Mouse (Mus musculus) kidney, postnatal 10 days (tissue): Measurements from ENCODE around the gene Cnn2.
A peak's percentile ranks its signal among the peaks of the same experiment; 100 is the strongest.

Source experiments
- DNase-seq: peaks from one replicate; pipeline ENCODE4 v3.0.0; 2021; ENCODE audit warnings: mixed read lengths

The Cnn2 gene

DNA sequence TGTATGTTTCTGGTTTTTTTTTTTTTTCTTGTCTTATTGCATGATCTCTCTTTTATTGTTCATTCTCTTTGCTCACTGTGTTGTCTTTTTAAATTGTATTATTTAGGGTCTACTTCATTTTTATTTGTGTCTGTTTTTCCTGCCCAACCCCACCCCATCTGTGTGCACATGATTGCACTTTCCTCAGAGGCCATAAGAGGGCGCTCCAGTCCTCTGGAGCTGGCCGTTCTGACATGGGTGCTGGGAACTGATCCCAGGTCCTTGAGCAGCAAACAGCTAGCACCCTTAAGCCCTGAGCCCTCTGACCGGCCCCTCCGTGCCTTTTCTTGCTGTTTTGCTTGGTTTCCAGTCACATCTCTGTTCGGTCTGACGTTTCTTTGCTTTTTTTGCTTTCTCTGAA, 3.2 kb downstream of the Cnn2 start:
- DNase-seq: no peak

DNA sequence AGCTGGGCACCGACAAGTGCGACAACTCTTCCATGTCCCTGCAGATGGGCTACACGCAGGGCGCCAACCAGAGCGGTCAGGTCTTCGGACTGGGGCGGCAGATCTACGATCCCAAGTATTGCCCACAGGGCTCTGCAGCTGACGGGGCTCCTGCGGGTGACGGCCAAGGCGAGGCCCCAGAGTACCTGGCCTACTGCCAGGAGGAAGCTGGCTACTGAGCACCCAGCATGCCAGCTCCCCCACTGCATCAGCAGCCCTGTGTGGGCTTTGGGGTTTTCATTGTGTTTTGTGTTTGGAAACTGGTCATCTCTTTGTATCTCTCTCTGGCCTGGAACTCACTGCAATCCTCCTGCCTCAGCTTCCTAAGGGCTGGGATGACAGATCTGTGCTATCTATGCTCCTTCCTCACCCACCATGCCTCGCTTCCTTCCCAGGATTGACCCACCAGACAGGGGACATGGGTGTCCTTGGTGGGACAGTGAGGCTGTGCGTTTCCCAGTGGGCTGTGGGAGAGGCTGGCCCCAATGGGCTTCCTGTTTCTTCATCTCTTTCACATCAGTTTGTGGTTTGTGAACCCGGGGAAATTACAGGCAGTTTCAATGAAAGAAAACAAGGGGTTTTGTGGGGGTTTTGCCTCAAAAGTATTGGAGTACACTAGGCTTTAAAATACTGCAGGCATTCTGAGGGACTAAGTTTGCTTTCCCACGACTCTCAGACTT, 6.2 kb downstream of the Cnn2 start:
- DNase-seq: peak; percentile 71

DNA sequence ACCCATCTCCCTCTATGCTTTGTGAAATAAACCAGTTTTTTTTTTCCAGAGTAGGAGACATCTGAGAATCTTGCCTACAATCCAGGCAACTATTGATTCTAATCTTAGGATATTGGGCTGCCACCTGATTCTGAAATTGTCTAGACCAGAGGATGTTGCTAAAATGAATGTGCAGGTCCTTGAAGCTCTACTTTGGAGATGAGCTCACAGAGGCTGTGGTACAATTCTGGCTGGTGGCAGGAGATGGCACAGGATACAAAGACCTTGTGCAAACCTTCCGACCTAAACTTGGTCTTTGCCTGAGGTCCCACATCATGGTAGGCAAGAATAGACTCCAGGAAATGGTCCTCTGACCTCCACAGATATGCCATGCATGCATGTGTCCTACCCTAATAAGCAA, 7.3 kb downstream of the Cnn2 start:
- DNase-seq: no peak

DNA sequence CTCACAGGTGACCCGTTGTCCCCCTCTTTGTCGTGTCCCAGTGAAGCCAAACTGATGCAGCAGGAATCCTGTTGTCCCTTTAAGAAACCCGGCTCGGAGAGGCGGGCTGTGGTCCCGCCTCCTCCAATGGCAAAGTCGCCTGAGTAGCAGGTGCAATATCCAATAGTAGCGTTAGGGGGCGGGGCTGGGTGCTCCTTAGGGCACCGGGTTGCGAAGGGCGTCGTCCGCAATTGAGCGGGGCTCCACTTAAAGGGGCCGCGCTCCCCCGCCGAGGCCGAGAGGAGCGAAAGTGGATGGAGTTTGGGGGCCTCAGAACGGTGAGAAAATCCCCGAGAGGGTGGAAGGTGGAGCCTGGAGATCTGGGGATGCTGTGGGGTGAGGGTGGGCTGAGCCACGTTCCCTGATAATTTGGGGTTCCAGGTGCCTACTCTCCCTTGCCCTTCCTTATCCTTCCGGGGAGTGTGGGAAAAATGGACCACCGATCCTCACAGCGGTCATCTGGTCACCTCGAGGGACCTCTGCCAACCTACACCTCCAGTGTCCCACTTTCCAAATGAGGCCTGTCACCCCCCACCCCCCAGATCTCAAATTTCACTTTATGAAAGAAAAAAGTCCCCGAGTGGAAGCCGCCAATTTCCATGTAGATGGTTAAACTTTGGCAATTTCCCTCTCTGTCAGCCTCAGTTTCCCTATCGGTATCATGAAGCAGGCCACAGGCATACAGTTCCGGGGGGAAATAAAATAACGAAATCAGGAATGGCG, 8.1 kb downstream of the Cnn2 start, which contains the start of gene Abca7:
Gene Abca7 (plus strand): TSS at position 223 of the 762 bp plus-strand sequence.
- peak; percentile 99 for DNase-seq

DNA sequence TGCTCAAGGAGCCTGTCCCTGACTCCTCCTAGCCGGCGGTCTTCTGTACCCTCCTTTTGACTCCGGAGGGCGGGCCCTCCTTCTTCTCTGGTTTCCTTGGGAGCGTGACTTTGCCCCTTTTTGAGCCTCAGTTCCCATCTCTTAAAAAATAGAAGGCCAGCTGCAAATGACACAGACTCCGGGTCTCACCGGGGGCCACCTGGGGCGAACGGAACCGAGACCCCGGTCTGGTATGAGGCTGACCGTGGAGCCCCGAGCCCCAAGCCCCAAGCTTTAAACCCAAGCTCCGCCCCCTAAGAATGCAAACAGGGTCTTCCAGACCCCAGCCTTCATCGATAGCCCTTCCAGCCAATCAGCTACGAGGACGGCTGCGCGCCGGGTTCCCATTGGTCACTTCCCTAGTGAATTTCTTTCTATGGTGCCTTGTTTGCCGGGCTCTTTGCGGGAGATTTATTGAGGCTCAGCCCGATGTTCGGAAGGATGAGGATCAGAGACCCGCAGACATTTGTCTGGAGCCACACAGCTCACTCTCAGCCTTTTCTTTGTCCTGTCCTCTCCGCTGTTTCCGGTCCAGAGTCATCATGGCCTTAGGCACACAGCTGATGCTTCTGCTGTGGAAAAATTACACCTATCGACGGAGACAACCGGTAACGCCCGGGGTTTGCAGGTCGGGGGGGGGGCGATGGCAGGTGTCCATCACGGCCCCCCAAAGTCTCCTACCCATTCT, 8.8 kb downstream of the Cnn2 start:
- DNase-seq: peak; percentile 82

DNA sequence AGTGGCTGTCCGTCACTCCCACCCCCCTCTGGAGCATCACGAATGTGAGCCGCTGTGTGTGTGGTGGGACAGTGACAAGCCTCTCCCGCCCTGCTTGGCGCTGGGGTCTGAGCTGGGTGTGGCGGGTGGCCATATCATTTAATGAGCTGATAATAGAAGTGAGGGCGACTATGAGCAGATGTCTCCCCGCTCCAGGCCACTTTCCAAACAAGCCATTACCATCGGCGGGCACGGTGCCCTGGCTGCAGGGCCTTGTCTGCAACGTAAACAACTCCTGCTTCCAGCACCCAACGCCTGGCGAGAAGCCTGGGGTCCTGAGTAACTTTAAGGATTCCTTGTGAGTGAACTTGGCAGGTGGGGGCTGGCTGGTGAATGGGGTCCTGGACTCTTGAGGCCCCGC, 9.4 kb downstream of the Cnn2 start:
- DNase-seq: no peak

DNA sequence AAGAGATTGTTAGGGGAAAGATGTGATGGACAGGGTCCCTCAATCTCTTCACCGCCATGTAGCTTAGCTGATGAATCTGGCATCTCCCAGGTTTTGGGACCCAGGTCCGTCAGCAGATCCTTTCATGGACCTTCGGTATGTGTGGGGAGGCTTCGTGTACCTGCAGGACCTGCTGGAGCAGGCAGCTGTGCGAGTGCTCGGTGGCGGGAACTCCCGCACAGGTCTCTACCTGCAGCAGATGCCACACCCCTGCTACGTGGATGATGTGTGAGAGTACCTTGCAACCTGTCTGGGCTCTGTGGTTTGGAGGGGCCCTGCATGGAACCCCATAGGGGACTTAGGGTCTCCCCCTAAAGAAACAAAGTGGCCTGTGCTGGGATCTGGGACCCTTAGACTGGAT, 13.6 kb downstream of the Cnn2 start:
- DNase-seq: no peak

DNA sequence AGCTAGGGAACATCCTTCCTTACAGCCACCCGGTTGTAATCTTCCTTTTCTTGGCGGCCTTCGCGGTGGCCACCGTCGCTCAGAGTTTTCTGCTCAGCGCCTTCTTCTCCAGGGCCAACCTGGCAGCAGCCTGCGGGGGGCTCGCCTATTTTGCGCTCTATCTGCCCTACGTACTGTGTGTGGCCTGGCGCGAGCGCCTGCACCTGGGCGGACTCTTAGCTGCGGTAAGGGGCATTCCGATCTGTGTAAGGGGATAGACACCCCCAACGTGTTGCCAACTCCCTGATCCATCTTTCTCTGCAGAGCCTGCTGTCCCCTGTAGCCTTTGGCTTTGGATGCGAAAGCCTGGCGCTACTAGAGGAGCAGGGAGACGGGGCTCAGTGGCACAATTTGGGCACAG, 14.4 kb downstream of the Cnn2 start:
- DNase-seq: no peak

DNA sequence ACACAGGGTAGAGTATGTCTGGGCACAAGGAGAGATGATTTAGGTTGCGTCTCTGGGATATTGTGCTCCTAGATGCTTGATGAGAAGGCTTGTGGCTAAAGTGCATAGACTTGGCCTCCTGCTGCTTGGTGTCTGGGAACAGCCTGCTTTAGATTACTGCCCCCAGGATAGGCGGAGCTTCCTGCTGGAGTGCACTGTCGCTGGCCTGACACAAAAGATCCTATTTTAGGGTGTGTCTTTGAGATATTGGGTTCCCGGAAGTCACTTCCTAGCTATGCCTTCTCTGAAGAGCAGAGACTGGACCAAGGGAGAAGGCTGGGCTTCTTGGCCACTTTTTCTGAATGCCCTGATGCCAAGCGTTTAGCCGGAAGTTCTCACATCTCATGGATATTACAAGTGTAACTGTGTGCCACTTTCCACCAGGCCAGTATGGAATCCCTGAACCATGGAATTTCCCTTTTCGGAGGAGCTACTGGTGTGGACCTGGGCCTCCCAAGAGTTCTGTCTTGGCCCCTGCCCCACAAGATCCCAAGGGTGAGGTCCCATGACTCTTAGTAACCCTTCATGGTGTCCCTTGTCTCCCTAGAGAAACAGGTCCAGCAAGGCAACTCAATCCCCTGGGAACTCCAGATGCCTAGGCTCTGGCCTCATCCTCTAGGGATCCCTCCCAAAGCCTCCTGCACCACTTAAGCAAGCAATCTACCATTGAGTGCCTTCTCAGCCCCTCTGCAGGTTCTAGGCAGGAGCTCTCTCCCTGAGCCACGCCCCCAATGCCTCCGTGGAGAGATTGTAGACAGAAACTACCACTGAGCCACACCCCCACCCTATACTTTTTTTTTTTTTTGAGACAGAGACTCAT, 15.2 kb downstream of the Cnn2 start:
- peak; percentile 42 for DNase-seq

DNA sequence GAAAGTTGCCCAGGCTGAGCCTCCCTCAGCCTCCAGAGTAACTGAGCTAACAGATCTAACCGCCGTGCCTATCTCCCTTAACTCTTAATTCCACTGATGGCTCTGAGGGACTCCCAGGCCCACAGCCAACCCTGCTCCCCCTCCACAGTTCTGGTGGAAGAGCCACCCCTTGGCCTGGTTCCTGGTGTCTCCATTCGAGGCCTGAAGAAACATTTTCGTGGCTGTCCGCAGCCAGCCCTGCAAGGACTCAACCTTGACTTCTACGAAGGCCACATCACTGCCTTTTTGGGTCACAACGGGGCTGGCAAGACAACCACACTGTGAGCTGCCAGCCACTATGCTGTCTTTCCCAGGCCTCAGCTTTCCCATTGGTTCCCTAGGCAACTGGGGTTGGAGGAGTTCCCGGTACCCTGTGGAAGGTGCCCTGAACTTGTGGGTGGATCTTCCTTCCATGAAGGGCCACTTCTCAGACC, 15.9 kb downstream of the Cnn2 start:
- DNase-seq: no peak

DNA sequence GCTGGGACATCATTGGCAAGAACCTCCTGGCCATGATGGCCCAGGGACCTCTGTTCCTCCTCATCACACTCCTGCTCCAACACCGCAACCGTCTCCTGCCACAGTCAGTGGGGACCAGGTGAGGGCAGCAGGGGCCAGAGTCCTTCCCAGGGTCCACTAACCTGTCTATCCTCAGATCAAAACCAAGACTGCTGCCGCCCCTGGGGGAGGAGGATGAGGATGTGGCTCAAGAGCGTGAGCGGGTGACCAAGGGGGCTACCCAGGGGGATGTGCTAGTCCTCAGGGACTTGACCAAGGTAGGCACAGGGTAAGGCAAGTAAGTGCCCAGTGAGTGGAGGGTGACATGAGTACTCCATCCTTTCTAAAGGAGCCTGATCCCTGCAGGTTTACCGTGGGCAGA, 23.4 kb downstream of the Cnn2 start:
- DNase-seq: no peak

DNA sequence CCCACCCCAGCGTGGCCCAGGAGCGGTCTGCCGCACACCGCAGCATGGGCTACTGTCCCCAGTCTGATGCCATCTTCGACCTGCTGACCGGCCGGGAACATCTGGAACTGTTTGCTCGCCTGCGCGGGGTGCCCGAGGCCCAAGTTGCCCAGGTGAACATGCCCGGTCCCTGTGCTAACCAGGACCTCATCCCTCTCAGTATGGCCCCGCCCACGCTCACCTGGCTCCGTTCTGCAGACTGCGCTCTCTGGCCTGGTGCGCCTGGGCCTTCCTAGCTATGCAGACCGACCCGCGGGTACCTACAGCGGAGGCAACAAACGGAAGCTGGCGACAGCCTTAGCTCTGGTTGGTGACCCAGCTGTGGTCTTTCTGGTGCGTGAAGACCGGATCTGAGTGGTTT, 25.2 kb downstream of the Cnn2 start:
- no peak for DNase-seq

DNA sequence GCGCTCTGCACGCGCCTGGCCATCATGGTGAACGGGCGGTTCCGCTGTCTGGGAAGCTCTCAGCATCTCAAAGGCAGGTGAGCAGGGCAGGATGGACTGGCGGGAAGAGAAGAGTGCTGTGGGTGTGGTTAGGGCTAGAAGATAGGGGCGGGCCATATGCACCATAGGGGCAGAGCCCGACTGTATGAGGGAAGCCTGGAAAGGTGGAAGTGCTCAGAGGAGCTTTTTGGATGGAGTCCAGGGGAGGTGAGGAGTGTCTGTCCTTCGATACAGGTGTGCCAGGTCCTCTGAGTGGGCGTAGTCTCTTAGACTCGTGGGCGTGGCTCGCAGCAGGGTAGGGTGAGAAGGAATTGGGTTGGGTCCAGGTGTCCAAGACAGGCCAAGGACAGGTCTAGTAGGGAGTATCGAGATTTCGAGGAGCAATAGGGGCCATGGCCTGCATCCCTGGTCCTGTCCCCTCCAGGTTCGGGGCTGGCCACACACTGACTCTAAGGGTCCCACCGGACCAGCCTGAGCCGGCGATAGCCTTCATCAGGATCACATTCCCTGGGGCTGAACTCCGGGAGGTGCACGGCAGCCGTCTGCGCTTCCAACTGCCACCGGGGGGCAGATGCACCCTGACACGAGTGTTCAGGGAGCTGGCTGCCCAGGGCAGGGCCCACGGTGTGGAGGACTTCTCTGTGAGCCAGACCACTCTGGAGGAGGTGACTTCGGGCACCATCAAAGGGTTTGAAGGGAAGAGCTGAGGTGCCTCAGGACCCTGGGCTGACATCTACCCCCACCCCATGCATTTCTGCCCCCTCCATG, 26.3 kb downstream of the Cnn2 start:
- DNase-seq: no peak

DNA sequence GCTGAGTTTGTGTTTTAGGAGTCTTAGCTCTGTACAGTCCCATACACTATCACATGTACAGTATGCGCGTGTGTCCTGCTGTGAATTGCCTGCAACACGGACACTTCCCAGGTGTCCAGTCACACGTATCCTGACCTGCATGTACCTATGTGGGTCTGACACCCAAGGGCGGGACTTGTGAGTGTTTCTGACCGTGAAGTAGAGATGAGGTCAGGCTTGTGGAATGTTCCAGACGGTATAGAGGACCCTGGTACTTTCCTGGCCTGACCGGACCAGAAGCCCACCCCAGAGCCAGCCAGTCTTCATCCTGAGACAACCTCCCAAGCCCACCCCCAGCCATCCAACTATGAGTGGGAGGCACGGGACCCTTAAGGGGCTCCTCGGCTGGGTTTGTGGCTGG, 27.2 kb downstream of the Cnn2 start:
- DNase-seq: no peak

DNA sequence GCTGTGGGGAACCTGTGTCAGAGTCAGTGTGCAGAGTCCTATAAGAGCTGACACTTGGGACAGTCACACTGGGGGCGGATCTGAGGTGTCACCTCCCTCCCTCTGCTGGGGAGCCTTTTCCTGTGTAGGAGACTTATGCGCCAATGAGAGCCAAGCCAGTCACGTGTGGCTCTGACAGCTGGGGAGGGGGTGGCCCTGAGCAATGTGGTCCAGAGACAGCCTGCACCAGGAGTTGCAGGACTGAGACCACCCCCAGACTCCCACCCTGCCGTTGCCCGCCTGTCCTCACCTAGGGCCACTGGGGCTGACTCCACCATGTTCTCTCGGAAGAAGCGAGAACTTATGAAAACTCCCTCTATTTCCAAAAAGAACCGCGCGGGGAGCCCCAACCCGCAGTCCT, 28.1 kb downstream of the Cnn2 start, which contains the start of gene Arhgap45:
Gene Arhgap45 (plus strand): TSS at position 143 of the 400 bp plus-strand sequence.
- DNase-seq: no peak

DNA sequence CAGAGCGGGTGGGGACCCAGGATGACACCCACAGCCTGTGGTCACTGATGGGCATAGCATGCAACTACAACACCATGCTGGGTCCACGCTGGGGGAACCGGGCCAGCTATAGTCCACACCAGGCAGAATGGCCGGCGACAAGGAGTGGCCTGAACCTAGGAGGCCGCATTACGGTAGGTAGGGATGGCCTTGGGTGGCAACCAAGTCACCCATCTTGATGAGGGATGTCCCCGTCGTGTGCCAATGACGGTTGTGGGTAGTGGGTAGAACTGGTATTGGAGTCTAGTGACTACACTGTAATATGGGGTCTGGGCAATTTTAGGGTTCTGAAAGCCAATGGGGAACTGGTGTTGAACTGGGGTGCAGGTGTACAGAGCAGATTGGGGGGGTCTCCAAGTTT, 28.5 kb downstream of the Cnn2 start:
- no peak for DNase-seq

DNA sequence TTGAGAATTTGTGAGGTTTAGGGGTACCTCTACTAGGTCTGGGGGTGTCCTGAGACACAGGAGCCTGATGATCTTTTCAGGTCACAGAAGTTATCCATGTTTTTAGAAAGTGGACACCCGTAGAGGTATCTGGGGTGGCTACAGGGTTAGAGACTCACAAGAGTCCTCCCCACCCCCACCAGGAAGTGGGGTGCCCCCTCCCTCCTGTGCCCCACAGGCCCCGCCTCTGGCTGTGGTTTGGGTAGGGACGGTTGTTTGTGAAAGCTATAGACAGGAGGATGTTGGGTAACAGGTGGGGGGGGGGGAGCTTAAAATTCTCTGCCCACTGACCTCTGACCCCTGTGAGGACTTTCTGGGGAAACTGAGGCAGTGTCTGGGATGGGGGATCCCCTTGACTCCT, 29.0 kb downstream of the Cnn2 start:
- DNase-seq: no peak

DNA sequence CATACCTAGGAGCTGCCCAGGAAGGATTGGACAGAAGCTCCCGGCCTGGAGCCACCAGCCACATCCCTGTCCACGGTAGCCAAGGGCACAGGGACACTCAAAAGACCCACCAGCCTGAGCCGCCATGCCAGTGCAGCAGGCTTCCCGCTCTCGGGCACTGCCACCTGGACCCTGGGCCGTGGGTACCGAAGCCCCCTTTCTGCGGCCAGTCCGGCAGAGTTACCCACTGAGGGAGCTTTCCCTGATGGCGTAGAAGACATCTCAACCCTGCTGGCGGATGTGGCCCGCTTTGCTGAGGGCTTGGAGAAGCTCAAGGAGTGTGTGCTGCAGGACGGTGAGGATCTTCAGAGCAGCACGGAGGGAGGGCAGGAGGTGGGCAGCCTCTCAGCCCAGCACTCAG, 29.4 kb downstream of the Cnn2 start:
- DNase-seq: no peak

DNA sequence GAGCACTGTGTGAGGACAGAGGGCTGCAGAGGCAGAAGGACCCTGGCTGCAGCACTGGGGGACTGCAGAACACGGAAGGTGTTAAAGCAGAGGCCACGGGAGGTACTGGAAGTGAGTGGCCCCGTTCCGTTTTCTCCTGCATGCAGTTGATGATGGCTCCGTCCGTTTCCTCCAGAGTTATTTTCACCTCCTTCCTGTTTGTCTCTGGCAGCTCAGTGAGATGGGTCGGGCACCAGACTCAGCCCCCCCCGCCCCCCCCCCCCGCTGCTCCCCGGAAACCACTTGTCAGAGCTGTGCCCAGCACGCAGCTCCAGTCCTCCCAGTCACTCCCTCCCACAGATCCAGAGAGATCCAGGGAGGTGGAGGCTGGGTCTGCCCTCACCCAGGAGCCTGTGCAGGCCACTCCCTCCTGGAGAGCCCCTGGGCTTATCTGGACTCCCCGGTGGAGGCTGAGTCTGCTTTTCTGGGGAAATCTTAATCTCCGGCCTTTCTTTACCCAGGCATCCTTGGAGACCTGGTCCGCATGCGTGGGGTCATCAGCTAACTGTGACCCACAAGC, 30.4 kb downstream of the Cnn2 start:
- no peak for DNase-seq

DNA sequence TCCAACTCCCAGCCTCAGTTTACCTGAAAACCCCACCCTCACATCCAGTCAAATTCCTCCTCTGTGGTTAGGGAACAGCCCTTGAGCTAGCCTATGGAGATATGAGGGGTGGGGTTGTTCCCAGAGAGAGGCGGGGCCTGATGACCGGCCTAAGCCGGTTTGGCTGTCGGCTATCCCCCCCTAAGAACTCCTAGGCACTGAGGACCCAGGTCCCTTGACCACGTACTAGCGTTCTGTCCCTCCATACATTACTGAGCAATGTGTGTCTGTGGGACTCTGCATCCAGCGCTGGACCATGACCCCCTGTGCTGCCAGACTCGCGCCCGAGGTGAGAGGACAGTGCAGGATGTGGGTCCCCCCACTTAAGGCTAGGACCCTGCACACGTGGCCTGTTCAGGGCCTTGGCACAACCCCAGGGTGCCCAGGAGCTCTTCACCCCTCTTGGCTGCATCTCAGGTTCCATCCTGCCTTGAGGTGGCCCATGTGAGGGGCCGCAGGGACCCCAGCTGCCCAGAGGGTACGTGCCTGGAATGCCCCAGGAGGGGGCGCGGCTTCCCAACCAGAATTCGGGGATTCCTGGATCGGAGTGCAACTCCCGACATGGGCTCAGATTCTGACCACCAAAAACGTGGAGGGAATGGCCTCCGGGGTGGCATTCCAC, 31.2 kb downstream of the Cnn2 start:
- DNase-seq: no peak

DNA sequence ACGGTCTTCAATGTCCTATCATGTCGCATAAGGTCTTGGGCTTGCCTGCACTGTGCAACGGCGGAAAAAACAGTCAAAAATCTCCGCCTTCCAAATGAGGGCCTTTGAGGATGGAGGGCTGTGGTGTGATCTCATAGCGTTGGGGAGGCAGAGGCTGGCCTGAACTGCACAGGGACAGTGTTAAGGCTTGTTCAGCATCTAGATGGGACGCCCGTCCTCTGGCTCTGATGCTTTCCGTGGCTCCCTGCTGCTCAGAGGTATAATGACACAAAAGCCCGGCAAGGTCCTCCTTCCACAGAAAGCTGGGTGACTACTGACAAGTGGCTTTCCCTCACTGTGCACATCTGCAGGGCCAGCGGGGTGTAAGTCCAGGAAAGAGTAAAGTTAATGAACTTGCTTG, 31.8 kb downstream of the Cnn2 start:
- no peak for DNase-seq
